Mouse (Mus musculus) MEL (cell line): ENCODE data around the gene Fnbp1. TPM values are rescaled to one million over a fixed set of nuclear protein-coding genes. Genes with fewer than 3 reads are reported as not detected.

Experiments
- DNase-seq: peaks from one replicate; pipeline ENCODE4 v3.0.0; 2011; ENCODE audit warnings: low read depth, low spot score
- H3K27ac ChIP-seq: 2 replicates; pipeline ENCODE4 v1.5.1; 2012; ENCODE audit warnings: low read depth, mild to moderate bottlenecking, control low read depth, low read length, moderate library complexity; ENCODE audit not compliant: control insufficient read depth
- H3K27me3 ChIP-seq, 2 experiments: fragments of 150-350 bp in 1 of 2; sonication (generic) in 1 of 2; 2 replicates each; pipeline ENCODE4 v1.6.1; 2012; ENCODE audit warnings: low read length in 2 of 2, mild to moderate bottlenecking in 2 of 2, improper control_type of control experiment in 1 of 2, moderate library complexity in 1 of 2; ENCODE audit not compliant: insufficient read depth in 2 of 2, control insufficient read depth in 1 of 2
- H3K36me3 ChIP-seq, 2 experiments: 2 replicates each; pipeline ENCODE4 v1.6.1; 2012 to 2014; ENCODE audit warnings: low read length in 2 of 2, improper control_type of control experiment in 1 of 2, inconsistent platforms in 1 of 2, mild to moderate bottlenecking in 1 of 2; ENCODE audit not compliant: insufficient read depth in 2 of 2, control insufficient read depth in 1 of 2
- H3K4me1 ChIP-seq, 2 experiments: fragments of 150-350 bp in 1 of 2; sonication (generic) in 1 of 2; 2 replicates each; pipeline ENCODE4 v1.6.1; 2012; ENCODE audit warnings: low read length in 2 of 2, improper control_type of control experiment in 1 of 2, mild to moderate bottlenecking in 1 of 2; ENCODE audit not compliant: insufficient read depth in 2 of 2, control insufficient read depth in 1 of 2
- H3K4me3 ChIP-seq, 2 experiments: fragments of 150-350 bp in 1 of 2; sonication (generic) in 1 of 2; 2 replicates each; pipeline ENCODE4 v1.5.1; 2012; ENCODE audit warnings: low read depth in 2 of 2, low read length in 2 of 2, mild to moderate bottlenecking in 2 of 2, moderate library complexity in 2 of 2, control low read depth in 1 of 2, improper control_type of control experiment in 1 of 2; ENCODE audit not compliant: control insufficient read depth in 1 of 2, insufficient read depth in 1 of 2
- H3K79me2 ChIP-seq: 2 replicates; pipeline ENCODE4 v1.6.1; 2012; ENCODE audit warnings: mild to moderate bottlenecking, low read length, moderate library complexity; ENCODE audit not compliant: control insufficient read depth, poor library complexity, insufficient read depth
- H3K9ac ChIP-seq: 2 replicates; pipeline ENCODE4 v1.6.1; 2012; ENCODE audit warnings: low read depth, mild to moderate bottlenecking, control low read depth, low read length, moderate library complexity; ENCODE audit not compliant: control insufficient read depth, poor library complexity, severe bottlenecking
- H3K9me3 ChIP-seq: fragments of 150-350 bp; sonication (generic); replicated peaks from 2 replicates; pipeline ENCODE4 v1.6.1; 2012; ENCODE audit warnings: mild to moderate bottlenecking, low read length, improper control_type of control experiment, moderate library complexity; ENCODE audit not compliant: insufficient read depth
- BHLHE40 ChIP-seq: IDR thresholded peaks from 2 replicates; pipeline ENCODE4 v1.6.1; 2012; ENCODE audit warnings: low read depth, mild to moderate bottlenecking, inconsistent platforms, low read length, improper control_type of control experiment, borderline replicate concordance
- CHD2 ChIP-seq: IDR thresholded peaks from 2 replicates; pipeline ENCODE4 v1.6.1; 2011; ENCODE audit warnings: low read length, improper control_type of control experiment
- CTCF ChIP-seq, 3 experiments: IDR thresholded peaks in 2 of 3; conservative IDR thresholded peaks in 1 of 3; 2 replicates each; pipeline ENCODE4 v1.5.1; 2011 to 2012; ENCODE audit warnings: low read length in 3 of 3, low read depth in 2 of 3, mild to moderate bottlenecking in 2 of 3, improper control_type of control experiment in 1 of 3, inconsistent platforms in 1 of 3, mixed read lengths in 1 of 3, moderate library complexity in 1 of 3; ENCODE audit not compliant: control insufficient read depth in 1 of 3, insufficient read depth in 1 of 3, poor library complexity in 1 of 3, severe bottlenecking in 1 of 3
- ETS1 ChIP-seq: IDR thresholded peaks from 2 replicates; pipeline ENCODE4 v1.6.1; 2012; ENCODE audit warnings: low read depth, mild to moderate bottlenecking, inconsistent platforms, low read length, improper control_type of control experiment, moderate library complexity
- HCFC1 ChIP-seq: IDR thresholded peaks from 2 replicates; pipeline ENCODE4 v1.6.1; 2012; ENCODE audit warnings: low read depth, mild to moderate bottlenecking, inconsistent platforms, low read length, improper control_type of control experiment, moderate library complexity
- JUND ChIP-seq: IDR thresholded peaks from 2 replicates; pipeline ENCODE4 v1.6.1; 2011; ENCODE audit warnings: low read depth, mild to moderate bottlenecking, improper control_type of control experiment, low read length
- KAT2A ChIP-seq: conservative IDR thresholded peaks from 2 replicates; pipeline ENCODE4 v1.6.1; 2012; ENCODE audit warnings: low read depth, low read length, improper control_type of control experiment, inconsistent platforms
- MAFK ChIP-seq: IDR thresholded peaks from 2 replicates; pipeline ENCODE4 v1.6.1; 2011; ENCODE audit warnings: low read depth, mild to moderate bottlenecking, low read length, improper control_type of control experiment, borderline replicate concordance
- MAZ ChIP-seq: IDR thresholded peaks from 2 replicates; pipeline ENCODE4 v1.6.1; 2012; ENCODE audit warnings: low read depth, mild to moderate bottlenecking, inconsistent platforms, low read length, improper control_type of control experiment
- POLR2AphosphoS2 ChIP-seq: IDR thresholded peaks from 2 replicates; pipeline ENCODE4 v1.6.1; 2011; ENCODE audit warnings: low read length, improper control_type of control experiment
- POLR2AphosphoS5 ChIP-seq: IDR thresholded peaks from 2 replicates; pipeline ENCODE4 v1.6.1; 2012; ENCODE audit warnings: low read depth, borderline replicate concordance, mild to moderate bottlenecking, inconsistent platforms, low read length, moderate library complexity, mixed read lengths
- RCOR1 ChIP-seq: IDR thresholded peaks from 2 replicates; pipeline ENCODE4 v1.6.1; 2012; ENCODE audit warnings: low read depth, mild to moderate bottlenecking, inconsistent platforms, low read length, improper control_type of control experiment
- ZKSCAN1 ChIP-seq: IDR thresholded peaks from 2 replicates; pipeline ENCODE4 v1.6.1; 2012; ENCODE audit warnings: low read depth, mild to moderate bottlenecking, inconsistent platforms, low read length, improper control_type of control experiment, moderate library complexity
- ZMIZ1 ChIP-seq: IDR thresholded peaks from 2 replicates; pipeline ENCODE4 v1.6.1; 2012; ENCODE audit warnings: low read depth, mild to moderate bottlenecking, inconsistent platforms, low read length, improper control_type of control experiment, moderate library complexity
- ZNF384 ChIP-seq: IDR thresholded peaks from 2 replicates; pipeline ENCODE4 v1.6.1; 2012; ENCODE audit warnings: low read depth, mild to moderate bottlenecking, inconsistent platforms, low read length, improper control_type of control experiment
- polyA plus RNA-seq, 2 experiments: library from polyadenylated mRNA; stranded (reverse) in 1 of 2; unstranded in 1 of 2; fragments of >175 nt in 1 of 2; fragments of >200 nt in 1 of 2; gene quantifications; 2 replicates each; pipeline versions ENCODE4 v1.2.1 to v1.2.4; 2012; ENCODE audit warnings: low replicate concordance in 2 of 2, low read depth in 1 of 2; ENCODE audit not compliant: insufficient read length in 2 of 2, insufficient read depth in 1 of 2, missing spikeins in 1 of 2
- total RNA-seq: library from RNA; depleted of rRNA; stranded (reverse); fragments of 300-350 nt; gene quantifications from 2 replicates; pipeline ENCODE4 v1.2.3, GENCODE M21; 2012

The Fnbp1 gene
- total and polyA plus RNA-seq, 3 experiments: 3.4 to 17.5 TPM; not detected in 1

- H3K27ac ChIP-seq: no peak overlapping the region
- DNase-seq: no peak
Observed at GRCm38 (mm10) chr2:31127219-31127618, 14.6 kb downstream of the Fnbp1 start.

GRCm38 (mm10) chr2:31126048-31126447, 15.8 kb downstream of the Fnbp1 start:
- no peaks in the 10 kb centered on the region for H3K27me3 ChIP-seq
- peaks cover 13 to 36% of the 10 kb centered on the region in 2 experiments for H3K4me1 ChIP-seq
- no peak overlapping the region for H3K4me3 ChIP-seq
- H3K79me2 ChIP-seq: no peaks in the 10 kb centered on the region; the same call in 1 of the 2 replicates
- H3K36me3 ChIP-seq: peaks cover 0 to 18% of the 10 kb centered on the region in 2 experiments; a peak in 2 of 4 replicates
- no peak overlapping the region for H3K27ac ChIP-seq
- H3K9me3 ChIP-seq: no peaks in the 10 kb centered on the region
- no peak for DNase-seq
- TF ChIP-seq CHD2 (no peak), JUND (no peak), HCFC1 (no peak), ZKSCAN1 (no peak), MAZ (no peak), ZNF384 (no peak), ZMIZ1 (no peak), POLR2AphosphoS2 (no peak), BHLHE40 (no peak), MAFK (no peak), RCOR1 (no peak), ETS1 (no peak), KAT2A (no peak)
- H3K9ac ChIP-seq: no peak overlapping the region

More at GRCm38 (mm10) chr2:31127219-31127618, 14.6 kb downstream of the Fnbp1 start:
- Histone ChIP-seq H3K79me2 (no peaks in the 10 kb centered on the region; the same call in 1 of the 2 replicates), H3K4me1 (peaks cover 16 to 40% of the 10 kb centered on the region in 2 experiments), H3K27me3 (no peaks in the 10 kb centered on the region), H3K9ac (no peak overlapping the region), H3K36me3 (peaks cover 0 to 21% of the 10 kb centered on the region in 2 experiments; a peak in 2 of 4 replicates)
- TF ChIP-seq CTCF (IDR thresholded peaks at IDR 0.05 in 2 of 3, conservative IDR thresholded peaks at IDR 0.05 in 1 of 3; ENCODE audit: control insufficient read depth in 1 of 3, insufficient read depth in 1 of 3, low read depth in 2 of 3, low read length in 3 of 3, poor library complexity in 1 of 3, severe bottlenecking in 1 of 3) (no peak), POLR2AphosphoS5 (no peak), MAFK (no peak)
- TF ChIP-seq, all 39 proteins: peak for 0
- no peak overlapping the region for H3K4me3 ChIP-seq
- no peaks in the 10 kb centered on the region for H3K9me3 ChIP-seq
